Comparison of ENCODE assay signal across 10 mouse cellular contexts in the genomic region with DNA sequence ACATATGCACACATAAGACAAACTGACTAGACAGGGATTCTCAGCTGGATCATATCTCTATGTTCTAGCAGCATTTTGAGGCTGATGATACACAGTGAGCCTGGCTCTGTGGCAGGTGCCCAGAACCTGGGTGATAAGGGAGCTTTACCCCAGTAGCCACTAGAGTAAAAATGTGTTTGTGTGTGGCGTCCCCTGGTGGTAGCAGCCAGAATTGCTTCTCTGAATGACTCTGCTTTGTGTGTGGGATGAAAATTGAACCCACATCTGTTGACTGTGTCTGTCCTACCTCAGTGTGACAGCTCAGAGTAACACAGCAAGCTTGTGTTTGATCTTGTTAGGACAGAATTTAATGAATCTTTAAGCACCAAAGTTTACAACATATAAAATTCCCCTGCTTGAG. TPM values are rescaled to one million over a fixed set of nuclear protein-coding genes. Genes with fewer than 3 reads are reported as not detected.
DNase-seq lines count a peak whose midpoint lies in the region; ATAC-seq and TF ChIP-seq lines count a peak whose summit lies in the region.
"Not testable (repeated sequence)": the region's sequence is repeated elsewhere in the genome, so short reads cannot be mapped to it uniquely, and the experiment has no call there.
"Had no signal": no experiment of that assay in that cellular context is flagged by ENCODE, and none has a peak within 500 bp of the region (broad histone marks: within the 10 kb centered on the region; RNA-seq: fewer than 3 reads in every experiment).

No protein-coding gene starts in this region.

- TF ChIP-seq CTCF in cerebellum, adult 2 months (IDR thresholded peaks at IDR 0.05; ENCODE audit: borderline replicate concordance, insufficient read depth, low read depth, low read length) = peak; percentile 52

- not testable (repeated sequence) for H3K9me3 ChIP-seq in hindbrain, embryonic 14.5 days (ENCODE audit: control insufficient read depth, low read length)

- ATAC-seq in frontal cortex, adult (ENCODE audit: low TSS enrichment) = peak; percentile 84
- not testable (repeated sequence) for ATAC-seq in hindbrain, embryonic 14.5 days (ENCODE audit: low FRiP score)

- H3K4me2 ChIP-seq in hindbrain, embryonic 14.5 days (replicated peaks) = not testable (repeated sequence)

- not testable (repeated sequence) for H3K27me3 ChIP-seq in cerebellum, adult 2 months (ENCODE audit: control insufficient read depth, insufficient read depth, low read length)
- peaks cover 45% of the 10 kb centered on the region for H3K27me3 ChIP-seq in hindbrain, embryonic 14.5 days (ENCODE audit: control insufficient read depth, insufficient read depth, low read length)

- 0% methylated on average over 1 of the region's 1 CpGs for WGBS in cerebellum, adult 2 months
- WGBS in hindbrain, embryonic 14.5 days = 0% methylated on average over 1 of the region's 1 CpGs

- not testable (repeated sequence) for H3K4me1 ChIP-seq in cerebellum, adult 2 months (ENCODE audit: control insufficient read depth, insufficient read depth, low read length); hindbrain, embryonic 14.5 days (replicated peaks; ENCODE audit: control insufficient read depth, insufficient read depth, low read length)

- not testable (repeated sequence) for H3K36me3 ChIP-seq in hindbrain, embryonic 14.5 days (replicated peaks; ENCODE audit: control insufficient read depth, insufficient read depth)

- not testable (repeated sequence) for H3K4me3 ChIP-seq in cerebellum, adult 2 months (replicated peaks; ENCODE audit: insufficient read depth, low read depth, low read length); hindbrain, embryonic 14.5 days (replicated peaks; ENCODE audit: low read length)

- not testable (repeated sequence) for TF ChIP-seq POLR2A in cerebellum, adult 2 months (IDR thresholded peaks at IDR 0.05; ENCODE audit: borderline replicate concordance, insufficient read depth, low read length)

- not testable (repeated sequence) for H3K9ac ChIP-seq in hindbrain, embryonic 14.5 days

- peak; percentile 73 for DNase-seq in NIH3T3 (ENCODE audit: low read depth)
- DNase-seq in cerebellum, adult 2 months = peak; percentile 13 to 53
- peak; percentile 71 for DNase-seq in hindbrain, embryonic 14.5 days (ENCODE audit: low spot score)
- DNase-seq in layer of hippocampus, postnatal 25 days (ENCODE audit: extremely low spot score in 1 of 2, low spot score in 1 of 2) = peak; percentile 65 to 81
- DNase-seq in lung, postnatal 25 days (ENCODE audit: low spot score) = peak; percentile 57
- peak; percentile 68 for DNase-seq in right cerebral cortex, postnatal 4 days
- DNase-seq in urinary bladder, postnatal 25 days (ENCODE audit: low spot score) = peak; percentile 57

- not testable (repeated sequence) for H3K27ac ChIP-seq in cerebellum, adult 2 months (ENCODE audit: insufficient read depth, low read length); hindbrain, embryonic 14.5 days

RNA-seq across cellular contexts. Expression of a gene that starts 2.2 kb away (rescaled TPM):
- polyA plus RNA-seq in cerebellum, adult 2 months (2012; rRNA removed) = 0.08 TPM in 1 of 2 replicates, not detected in the other
- polyA plus RNA-seq in hindbrain, embryonic 14.5 days (2014; fragmentation: Nextera tagmentation; extraction: Ambion mirVana) = 0.70 and 1.3 TPM in 2 replicates
- total RNA-seq in layer of hippocampus, postnatal 25 days (2021) = under 1 TPM; 0.47 to 0.49 TPM

RNA-seq across cellular contexts. Expression of a gene that starts 44.5 kb away (rescaled TPM):
- 5.6 and 7.5 TPM in 2 replicates for polyA plus RNA-seq in cerebellum, adult 2 months (2012; rRNA removed)
- polyA plus RNA-seq in hindbrain, embryonic 14.5 days (2014; fragmentation: Nextera tagmentation; extraction: Ambion mirVana) = 22.1 and 25.4 TPM in 2 replicates
- total RNA-seq in layer of hippocampus, postnatal 25 days (2021) = 1 to 10 TPM; 6.9 to 7.9 TPM

RNA-seq across cellular contexts. Expression of a gene that starts 55.6 kb away (rescaled TPM):
- polyA plus RNA-seq in cerebellum, adult 2 months (2012; rRNA removed) = 0.41 and 0.51 TPM in 2 replicates
- polyA plus RNA-seq in hindbrain, embryonic 14.5 days (2014; fragmentation: Nextera tagmentation; extraction: Ambion mirVana) = not detected in 2 replicates
- total RNA-seq in layer of hippocampus, postnatal 25 days (2021) = under 1 TPM; 0.70 to 0.74 TPM
- polyA plus RNA-seq: liver, embryonic 15.5 days; stomach, embryonic 14.5 days had no signal
